Mouse (Mus musculus): ENCODE measurements at regions not wholly inside any gene's neighbourhood (a gene's known extent, or its start where the extent isn't known, plus 50 kb on each side); places are given as distances from the start of the nearest gene placed in this dataset.
A peak's percentile ranks its signal among the peaks of the same experiment; 100 is the strongest.

DNA sequence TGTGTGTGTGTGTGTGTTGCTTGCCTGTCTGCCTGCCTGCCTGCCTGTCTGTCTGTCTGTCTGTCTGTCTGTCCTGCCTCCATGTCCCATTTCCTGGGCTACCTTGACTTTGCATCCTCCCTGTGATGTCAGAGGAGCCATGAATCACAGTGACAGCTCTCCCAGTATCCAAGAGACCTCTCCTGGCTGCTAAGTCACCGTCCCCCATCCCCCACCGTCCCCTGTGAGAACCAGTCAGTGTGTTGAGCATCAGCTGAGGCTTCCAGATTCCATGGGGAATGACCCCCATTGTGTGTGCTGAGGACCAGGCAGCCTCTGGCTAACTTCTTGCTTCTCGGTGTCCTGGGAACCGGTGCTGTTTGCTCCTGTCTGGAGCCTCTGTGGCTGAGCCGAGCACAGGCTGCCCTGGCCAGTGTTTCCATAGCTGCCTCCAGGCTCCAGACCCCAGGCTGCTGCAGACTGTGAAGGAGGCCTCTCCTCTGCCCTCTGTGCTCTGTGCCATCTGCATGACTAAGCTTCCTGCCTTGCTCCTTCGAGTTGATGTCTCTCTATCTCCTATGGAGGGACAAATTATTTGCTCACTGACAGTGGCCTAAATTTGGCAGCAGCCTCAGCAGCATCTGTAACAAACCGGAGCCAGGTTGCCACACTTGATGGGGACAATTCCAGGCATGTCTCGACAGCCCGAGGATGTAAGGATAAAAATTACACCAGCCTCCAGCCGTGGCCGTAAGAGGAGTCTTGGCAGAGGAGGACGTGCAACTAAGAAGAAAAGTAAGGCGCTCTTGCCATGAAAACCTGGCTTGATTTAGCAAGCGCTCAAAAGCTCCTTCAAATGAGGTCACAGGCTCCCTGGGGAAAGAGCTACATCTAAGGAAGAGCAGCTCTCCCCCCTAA is 230.7 kb downstream of the Prex1 start:
- Histone ChIP-seq H3K9me3 (ENCODE audit: control insufficient read depth, low read length) (no peaks in the 10 kb centered on the region), H3K27me3 (ENCODE audit: control insufficient read depth, insufficient read depth, low read length) (no peaks in the 10 kb centered on the region), H3K4me3 (ENCODE audit: low read length) (no peak overlapping the region), H3K9ac (ENCODE audit: low read depth, low read length) (no peak overlapping the region), H3K27ac (ENCODE audit: low read depth, low read length) (no peak overlapping the region), H3K4me1 (ENCODE audit: control insufficient read depth, insufficient read depth, low read length) (peaks cover 29% of the 10 kb centered on the region; the same call in 1 of the 2 replicates), H3K36me3 (ENCODE audit: control insufficient read depth, insufficient read depth, low read length) (no peaks in the 10 kb centered on the region), H3K4me2 (replicated peaks; ENCODE audit: low read depth, low read length) (no peak overlapping the region)
- ATAC-seq (ENCODE audit: low FRiP score, low TSS enrichment) = no peak
- WGBS = 61% methylated on average over 14 of the region's 14 CpGs

DNA sequence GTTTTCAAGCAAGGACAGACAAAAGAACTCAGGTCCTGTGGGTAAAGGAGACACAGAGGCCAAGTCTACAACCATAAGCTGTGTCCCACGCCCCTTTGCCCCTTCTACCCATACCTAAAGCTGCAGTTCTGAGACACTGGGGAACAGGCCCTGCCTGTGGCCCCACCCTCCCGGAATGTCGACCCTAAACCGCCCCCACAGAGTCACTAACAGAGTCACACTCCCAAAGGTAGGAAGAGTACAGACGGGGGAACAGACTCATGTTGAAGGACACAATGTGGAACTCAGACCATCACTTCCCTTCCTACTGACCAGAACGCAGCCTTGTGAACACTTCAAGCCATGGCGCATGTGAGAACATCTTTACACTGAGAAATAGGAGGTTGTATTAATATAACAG is 231.9 kb downstream of the Prex1 start:
- no peaks in the 10 kb centered on the region for H3K9me3 ChIP-seq (ENCODE audit: control insufficient read depth, low read length)
- H3K36me3 ChIP-seq (ENCODE audit: control insufficient read depth, insufficient read depth, low read length) = no peaks in the 10 kb centered on the region
- H3K9ac ChIP-seq (ENCODE audit: low read depth, low read length) = no peak overlapping the region
- H3K27ac ChIP-seq (ENCODE audit: low read depth, low read length) = no peak overlapping the region
- WGBS = 86% methylated on average over 7 of the region's 7 CpGs
- ATAC-seq (ENCODE audit: low FRiP score, low TSS enrichment) = no peak
- no peak overlapping the region for H3K4me2 ChIP-seq (replicated peaks; ENCODE audit: low read depth, low read length)
- H3K4me3 ChIP-seq (ENCODE audit: low read length) = no peak overlapping the region
- H3K4me1 ChIP-seq (ENCODE audit: control insufficient read depth, insufficient read depth, low read length) = peaks cover 24% of the 10 kb centered on the region; the same call in 1 of the 2 replicates
- H3K27me3 ChIP-seq (ENCODE audit: control insufficient read depth, insufficient read depth, low read length) = no peaks in the 10 kb centered on the region

DNA sequence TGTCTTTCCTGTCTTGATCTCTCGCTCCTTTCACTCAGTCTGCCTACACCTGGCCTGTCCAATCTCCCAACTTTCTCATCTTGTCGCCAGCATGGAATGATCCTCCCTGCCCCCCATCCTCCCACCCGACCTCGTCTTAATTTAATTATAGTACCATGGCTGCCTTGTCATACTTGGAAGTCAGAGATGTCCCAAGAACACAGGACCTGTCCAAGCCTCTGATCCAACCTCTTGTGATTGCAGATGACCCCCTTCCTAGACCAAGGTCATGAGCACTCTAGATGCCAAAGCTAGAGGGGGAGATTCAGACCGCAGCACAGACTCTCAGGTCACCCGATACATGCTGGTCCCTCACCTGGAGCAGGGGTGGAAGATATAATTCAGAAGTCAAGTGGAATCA is 232.3 kb downstream of the Prex1 start:
- WGBS = 69% methylated on average over 6 of the region's 6 CpGs
- H3K27ac ChIP-seq (ENCODE audit: low read depth, low read length) = no peak overlapping the region

DNA sequence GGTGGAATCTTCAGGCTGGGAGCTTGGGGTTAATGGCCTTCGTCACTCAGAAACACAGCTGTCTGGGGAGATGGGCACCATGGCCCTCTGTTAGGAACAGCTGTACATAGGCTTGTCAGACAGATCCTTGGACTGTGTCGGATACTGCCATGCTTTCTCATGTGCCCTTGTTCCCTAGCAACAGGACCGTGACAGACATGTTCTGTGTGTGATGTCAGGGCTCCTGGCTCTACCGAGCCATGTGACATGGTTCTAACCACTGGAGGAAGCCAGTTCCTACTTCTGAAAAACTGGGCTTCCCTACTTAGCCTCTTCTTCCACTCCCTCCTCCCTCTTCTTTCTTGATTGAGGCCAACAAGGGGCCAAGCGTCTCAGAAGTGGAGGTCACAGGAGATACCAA is 232.7 kb downstream of the Prex1 start:
- no peak for ATAC-seq (ENCODE audit: low FRiP score, low TSS enrichment)

More for the DNA sequence above, 232.3 kb downstream of the Prex1 start:
- Histone ChIP-seq H3K9ac (ENCODE audit: low read depth, low read length) (no peak overlapping the region), H3K4me1 (ENCODE audit: control insufficient read depth, insufficient read depth, low read length) (peaks cover 24% of the 10 kb centered on the region; the same call in 1 of the 2 replicates), H3K9me3 (ENCODE audit: control insufficient read depth, low read length) (no peaks in the 10 kb centered on the region), H3K4me2 (replicated peaks; ENCODE audit: low read depth, low read length) (no peak overlapping the region), H3K36me3 (ENCODE audit: control insufficient read depth, insufficient read depth, low read length) (no peaks in the 10 kb centered on the region), H3K27me3 (ENCODE audit: control insufficient read depth, insufficient read depth, low read length) (no peaks in the 10 kb centered on the region), H3K4me3 (ENCODE audit: low read length) (no peak overlapping the region)
- ATAC-seq (ENCODE audit: low FRiP score, low TSS enrichment) = no peak

DNA sequence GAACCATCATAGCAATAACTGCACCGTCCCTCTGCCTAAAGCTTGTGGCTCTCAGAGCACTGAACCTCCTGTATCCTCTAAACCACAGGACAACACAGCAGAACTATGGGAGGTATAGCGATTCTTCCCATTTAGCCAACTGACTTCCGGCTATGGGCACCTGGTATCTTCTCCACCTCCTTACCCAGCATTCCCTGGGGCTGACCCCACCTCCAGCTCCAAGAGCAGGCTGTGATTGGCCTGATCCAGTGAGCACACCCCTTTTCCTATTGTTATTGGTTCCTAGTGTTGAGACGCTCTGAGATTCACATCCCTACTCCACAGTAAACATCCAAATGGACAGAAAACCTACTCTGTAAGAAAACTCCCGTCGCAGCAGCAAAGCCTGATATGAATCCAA is 236.7 kb downstream of the Prex1 start:
- WGBS = 92% methylated on average over 6 of the region's 6 CpGs

More for the DNA sequence above, 232.7 kb downstream of the Prex1 start:
- Histone ChIP-seq H3K4me1 (ENCODE audit: control insufficient read depth, insufficient read depth, low read length) (peaks cover 21% of the 10 kb centered on the region; the same call in 1 of the 2 replicates), H3K4me2 (replicated peaks; ENCODE audit: low read depth, low read length) (no peak overlapping the region), H3K36me3 (ENCODE audit: control insufficient read depth, insufficient read depth, low read length) (no peaks in the 10 kb centered on the region), H3K9ac (ENCODE audit: low read depth, low read length) (no peak overlapping the region), H3K4me3 (ENCODE audit: low read length) (no peak overlapping the region), H3K27ac (ENCODE audit: low read depth, low read length) (no peak overlapping the region), H3K27me3 (ENCODE audit: control insufficient read depth, insufficient read depth, low read length) (no peaks in the 10 kb centered on the region), H3K9me3 (ENCODE audit: control insufficient read depth, low read length) (no peaks in the 10 kb centered on the region)
- 79% methylated on average over 5 of the region's 5 CpGs for WGBS

DNA sequence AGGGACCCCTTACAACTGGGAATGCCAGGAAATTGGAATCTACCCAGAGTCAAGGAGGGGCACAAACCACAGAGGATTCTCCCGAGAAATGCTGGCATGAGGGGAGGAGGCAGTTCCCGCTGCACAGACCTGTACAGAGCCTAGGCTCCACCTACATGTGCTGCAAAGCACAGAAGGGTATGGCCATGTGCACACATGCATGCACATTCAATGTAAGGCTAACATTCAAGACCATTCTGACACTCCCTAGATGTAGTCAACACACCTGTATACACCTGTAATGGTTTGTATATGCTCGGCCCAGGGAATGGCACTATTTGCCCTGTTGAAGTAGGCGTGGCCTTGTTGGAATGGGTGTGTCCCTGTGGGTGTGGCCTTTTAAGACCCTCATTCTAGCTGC is 238.0 kb downstream of the Prex1 start:
- Histone ChIP-seq H3K27me3 (ENCODE audit: control insufficient read depth, insufficient read depth, low read length) (no peaks in the 10 kb centered on the region), H3K4me2 (replicated peaks; ENCODE audit: low read depth, low read length) (no peak overlapping the region), H3K36me3 (ENCODE audit: control insufficient read depth, insufficient read depth, low read length) (no peaks in the 10 kb centered on the region), H3K4me3 (ENCODE audit: low read length) (no peak overlapping the region), H3K9ac (ENCODE audit: low read depth, low read length) (no peak overlapping the region), H3K9me3 (ENCODE audit: control insufficient read depth, low read length) (no peaks in the 10 kb centered on the region), H3K4me1 (ENCODE audit: control insufficient read depth, insufficient read depth, low read length) (peaks cover 5% of the 10 kb centered on the region; the same call in 1 of the 2 replicates), H3K27ac (ENCODE audit: low read depth, low read length) (no peak overlapping the region)
- WGBS = 66% methylated on average over 4 of the region's 4 CpGs
- ATAC-seq (ENCODE audit: low FRiP score, low TSS enrichment) = no peak

More for the DNA sequence above, 236.7 kb downstream of the Prex1 start:
- H3K27me3 ChIP-seq (ENCODE audit: control insufficient read depth, insufficient read depth, low read length) = no peaks in the 10 kb centered on the region
- H3K27ac ChIP-seq (ENCODE audit: low read depth, low read length) = no peak overlapping the region
- H3K36me3 ChIP-seq (ENCODE audit: control insufficient read depth, insufficient read depth, low read length) = no peaks in the 10 kb centered on the region
- H3K4me2 ChIP-seq (replicated peaks; ENCODE audit: low read depth, low read length) = no peak overlapping the region
- no peak for ATAC-seq (ENCODE audit: low FRiP score, low TSS enrichment)
- H3K9me3 ChIP-seq (ENCODE audit: control insufficient read depth, low read length) = no peaks in the 10 kb centered on the region
- H3K4me1 ChIP-seq (ENCODE audit: control insufficient read depth, insufficient read depth, low read length) = no peaks in the 10 kb centered on the region
- no peak overlapping the region for H3K4me3 ChIP-seq (ENCODE audit: low read length)
- H3K9ac ChIP-seq (ENCODE audit: low read depth, low read length) = no peak overlapping the region

DNA sequence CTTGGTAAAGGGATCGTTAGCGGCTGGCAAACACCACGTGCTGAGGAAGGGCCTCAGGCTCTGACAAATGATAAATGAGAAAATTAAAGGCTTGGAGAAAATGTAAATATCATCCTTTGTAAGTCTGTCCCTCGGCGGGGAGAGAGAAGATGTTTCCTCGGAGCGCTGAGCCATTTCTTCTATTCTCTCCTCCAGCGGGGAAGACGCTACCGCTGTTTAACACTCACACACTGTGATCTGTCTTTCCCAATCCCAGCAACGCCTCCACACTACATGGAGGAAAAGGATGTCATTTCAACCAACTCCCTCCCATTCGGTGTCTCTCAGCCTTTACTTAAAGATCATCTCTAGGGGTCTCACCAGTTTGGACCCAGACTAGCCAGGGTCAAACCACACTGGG is 239.0 kb downstream of the Prex1 start:
- no peak overlapping the region for H3K9ac ChIP-seq (ENCODE audit: low read depth, low read length)
- H3K4me3 ChIP-seq (ENCODE audit: low read length) = no peak overlapping the region
- peaks cover 5% of the 10 kb centered on the region; the same call in 1 of the 2 replicates for H3K4me1 ChIP-seq (ENCODE audit: control insufficient read depth, insufficient read depth, low read length)
- H3K27me3 ChIP-seq (ENCODE audit: control insufficient read depth, insufficient read depth, low read length) = no peaks in the 10 kb centered on the region
- no peak overlapping the region for H3K27ac ChIP-seq (ENCODE audit: low read depth, low read length)
- no peak for ATAC-seq (ENCODE audit: low FRiP score, low TSS enrichment)
- WGBS = 49% methylated on average over 12 of the region's 12 CpGs
- H3K9me3 ChIP-seq (ENCODE audit: control insufficient read depth, low read length) = no peaks in the 10 kb centered on the region
- H3K4me2 ChIP-seq (replicated peaks; ENCODE audit: low read depth, low read length) = no peak overlapping the region
- H3K36me3 ChIP-seq (ENCODE audit: control insufficient read depth, insufficient read depth, low read length) = no peaks in the 10 kb centered on the region

DNA sequence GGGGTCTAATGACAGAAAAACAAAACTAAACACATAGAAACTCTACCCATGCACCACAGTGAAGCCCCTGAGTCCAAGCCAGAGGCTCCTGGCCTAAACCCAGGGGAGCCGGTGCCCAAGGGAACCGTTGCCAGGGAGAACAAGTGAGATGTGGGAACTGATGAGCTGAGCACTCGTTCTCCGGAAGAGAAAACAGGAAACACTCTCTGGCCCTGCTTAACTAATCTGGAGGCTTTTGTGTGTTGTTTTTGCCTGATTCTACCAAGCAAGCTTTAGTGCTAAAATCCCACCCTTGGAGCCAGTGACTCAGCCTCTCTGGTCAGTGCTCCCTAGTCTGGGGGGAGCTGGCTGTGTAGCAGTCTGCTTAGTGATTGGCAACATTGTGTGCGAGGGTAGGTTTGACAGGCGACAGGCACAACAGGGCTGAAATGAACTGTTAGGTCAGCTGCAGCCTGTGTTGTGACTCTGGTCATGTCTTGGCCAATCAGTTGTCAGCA is 242.3 kb downstream of the Prex1 start:
- no peak for ATAC-seq (ENCODE audit: low FRiP score, low TSS enrichment)
- WGBS = 60% methylated on average over 6 of the region's 6 CpGs

DNA sequence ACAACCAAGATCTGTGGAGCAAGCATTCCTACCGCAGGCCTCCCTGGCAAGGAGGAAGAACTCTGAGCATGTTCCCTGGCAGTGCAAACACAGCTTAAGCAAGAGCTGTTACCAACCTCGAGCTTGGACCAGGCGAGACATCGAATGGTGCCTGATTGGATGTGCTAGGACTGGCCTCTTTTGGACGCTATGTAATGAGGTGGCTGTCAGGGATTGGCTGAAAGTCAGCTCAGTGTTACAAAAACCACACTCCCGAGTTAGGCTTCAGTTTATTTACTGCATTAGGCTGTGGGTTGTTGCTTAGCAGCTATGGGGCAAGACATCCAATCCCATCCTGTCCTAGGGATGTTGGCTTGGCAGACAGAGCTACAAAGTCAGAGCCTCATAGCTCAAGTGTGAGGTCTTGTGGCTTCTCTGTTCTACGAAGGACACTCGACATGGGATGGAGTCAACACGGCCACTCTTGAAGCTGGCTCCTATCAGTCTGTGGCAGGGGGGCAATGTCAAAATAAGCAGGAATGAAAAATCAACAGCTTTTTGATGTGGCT is 244.5 kb downstream of the Prex1 start:
- WGBS = 85% methylated on average over 9 of the region's 9 CpGs
- no peak overlapping the region for H3K9ac ChIP-seq (ENCODE audit: low read depth, low read length)
- peaks cover 13% of the 10 kb centered on the region for H3K4me1 ChIP-seq (ENCODE audit: control insufficient read depth, insufficient read depth, low read length)
- H3K4me2 ChIP-seq (replicated peaks; ENCODE audit: low read depth, low read length) = no peak overlapping the region
- H3K36me3 ChIP-seq (ENCODE audit: control insufficient read depth, insufficient read depth, low read length) = no peaks in the 10 kb centered on the region
- no peak for ATAC-seq (ENCODE audit: low FRiP score, low TSS enrichment)
- H3K27ac ChIP-seq (ENCODE audit: low read depth, low read length) = no peak overlapping the region
- no peaks in the 10 kb centered on the region for H3K9me3 ChIP-seq (ENCODE audit: control insufficient read depth, low read length)
- H3K27me3 ChIP-seq (ENCODE audit: control insufficient read depth, insufficient read depth, low read length) = no peaks in the 10 kb centered on the region
- H3K4me3 ChIP-seq (ENCODE audit: low read length) = no peak overlapping the region

More for the DNA sequence above, 242.3 kb downstream of the Prex1 start:
- no peaks in the 10 kb centered on the region for H3K27me3 ChIP-seq (ENCODE audit: control insufficient read depth, insufficient read depth, low read length)
- no peak overlapping the region for H3K9ac ChIP-seq (ENCODE audit: low read depth, low read length)
- no peaks in the 10 kb centered on the region for H3K9me3 ChIP-seq (ENCODE audit: control insufficient read depth, low read length)
- H3K4me3 ChIP-seq (ENCODE audit: low read length) = no peak overlapping the region
- 0 out of 2 replicates have a peak overlapping the region, but pooled peaks have one; percentile 14 for H3K27ac ChIP-seq (ENCODE audit: low read depth, low read length)
- H3K4me1 ChIP-seq (ENCODE audit: control insufficient read depth, insufficient read depth, low read length) = peaks cover 9% of the 10 kb centered on the region
- no peak overlapping the region for H3K4me2 ChIP-seq (replicated peaks; ENCODE audit: low read depth, low read length)
- no peaks in the 10 kb centered on the region for H3K36me3 ChIP-seq (ENCODE audit: control insufficient read depth, insufficient read depth, low read length)

All from kidney, embryonic 14.5 days (tissue).